Mouse (Mus musculus) midbrain, embryonic 16.5 days (tissue): Measurements from ENCODE around the gene Col4a1. TPM values are rescaled to one million over a fixed set of nuclear protein-coding genes. Genes with fewer than 3 reads are reported as not detected.

ENCODE experiments used
- ATAC-seq: fragments of 200-750 bp; cut with Nextera tagmentation; 2 replicates; pipeline ENCODE4 v1.8.0; 2017; ENCODE audit warnings: moderate TSS enrichment
- H3K27ac ChIP-seq: fragments of 300-500 bp; sonication (generic); 2 replicates; pipeline ENCODE4 v1.5.1; 2014; ENCODE audit warnings: mild to moderate bottlenecking, low read length, mixed read lengths
- H3K27me3 ChIP-seq: fragments of 300-500 bp; sonication (generic); 2 replicates; pipeline ENCODE4 v1.6.1; 2014; ENCODE audit warnings: low read depth, low read length, mixed read lengths; ENCODE audit not compliant: control insufficient read depth, insufficient read depth
- H3K36me3 ChIP-seq: fragments of 300-500 bp; sonication (generic); 2 replicates; pipeline ENCODE4 v1.6.1; 2014; ENCODE audit warnings: mild to moderate bottlenecking, low read length, moderate library complexity, mixed read lengths; ENCODE audit not compliant: control insufficient read depth, insufficient read depth
- H3K4me1 ChIP-seq: fragments of 300-500 bp; sonication (generic); 2 replicates; pipeline ENCODE4 v1.6.1; 2014; ENCODE audit warnings: mild to moderate bottlenecking, low read length, mixed read lengths; ENCODE audit not compliant: control insufficient read depth, insufficient read depth
- H3K4me2 ChIP-seq: fragments of 300-500 bp; sonication (generic); 2 replicates; pipeline ENCODE4 v1.6.1; 2014; ENCODE audit warnings: mild to moderate bottlenecking, low read length, mixed read lengths
- H3K4me3 ChIP-seq: fragments of 300-500 bp; sonication (generic); 2 replicates; pipeline ENCODE4 v1.5.1; 2014; ENCODE audit warnings: low read depth, mild to moderate bottlenecking, low read length, moderate library complexity, mixed read lengths
- H3K9ac ChIP-seq: fragments of 300-500 bp; sonication (generic); 2 replicates; pipeline ENCODE4 v1.6.1; 2014; ENCODE audit warnings: low read depth, low read length, mixed read lengths
- H3K9me3 ChIP-seq: fragments of 300-500 bp; sonication (generic); replicated peaks from 2 replicates; pipeline ENCODE4 v1.6.1; 2014; ENCODE audit warnings: mild to moderate bottlenecking, low read length, mixed read lengths; ENCODE audit not compliant: control insufficient read depth, poor library complexity, severe bottlenecking
- WGBS: fragments of 180-500 bp; shearing (Covaris S2); extraction: QIAGEN DNeasy Blood & Tissue Kit; methylation state at CpG from one replicate; pipeline ENCODE4 v1.1.7; 2014; 5-methylcytosine and 5-hydroxymethylcytosine counted together
- polyA plus RNA-seq: library from polyadenylated mRNA; unstranded; fragments of >200 nt; fragmentation: Nextera tagmentation; extraction: Ambion mirVana; gene quantifications from 2 replicates; pipeline ENCODE4 v1.2.1, GENCODE M21; 2015

Col4a1 gene
- polyA plus RNA-seq, 1 experiment from 2014 or later = 73.6 TPM

GRCm38 (mm10) chr8:11156319-11156692, 156.3 kb downstream of the Col4a1 start:
- H3K36me3 ChIP-seq = no peaks in the 10 kb centered on the region
- no peak overlapping the region for H3K27ac ChIP-seq
- H3K4me2 ChIP-seq = no peak overlapping the region
- no peak overlapping the region for H3K9ac ChIP-seq
- no peaks in the 10 kb centered on the region for H3K9me3 ChIP-seq
- no peak for ATAC-seq
- no peaks in the 10 kb centered on the region for H3K27me3 ChIP-seq
- no peak overlapping the region for H3K4me3 ChIP-seq
- no peaks in the 10 kb centered on the region for H3K4me1 ChIP-seq
- WGBS = 93% methylated on average over 2 of the region's 2 CpGs

- Histone ChIP-seq H3K27ac (no peak overlapping the region), H3K4me2 (no peak overlapping the region), H3K4me1 (no peaks in the 10 kb centered on the region), H3K4me3 (no peak overlapping the region), H3K36me3 (no peaks in the 10 kb centered on the region), H3K27me3 (no peaks in the 10 kb centered on the region), H3K9ac (no peak overlapping the region), H3K9me3 (no peaks in the 10 kb centered on the region)
- no peak for ATAC-seq
- 88% methylated on average over 9 of the region's 9 CpGs for WGBS
These were observed 156.9 kb downstream of the Col4a1 start for GRCm38 (mm10) chr8:11155579-11156318.

GRCm38 (mm10) chr8:11150268-11150667, 162.4 kb downstream of the Col4a1 start:
- Histone ChIP-seq H3K27ac (no peak overlapping the region), H3K27me3 (no peaks in the 10 kb centered on the region), H3K9ac (no peak overlapping the region), H3K4me2 (no peak overlapping the region), H3K4me1 (no peaks in the 10 kb centered on the region), H3K36me3 (no peaks in the 10 kb centered on the region), H3K9me3 (no peaks in the 10 kb centered on the region), H3K4me3 (no peak overlapping the region)
- ATAC-seq = no peak
- WGBS = 92% methylated on average over 3 of the region's 3 CpGs

- H3K27ac ChIP-seq = no peak overlapping the region
- H3K36me3 ChIP-seq = no peaks in the 10 kb centered on the region
- 93% methylated on average over 9 of the region's 9 CpGs for WGBS
These were observed 163.3 kb downstream of the Col4a1 start for GRCm38 (mm10) chr8:11149201-11149810.

GRCm38 (mm10) chr8:11148797-11149196, 163.8 kb downstream of the Col4a1 start:
- no peaks in the 10 kb centered on the region for H3K9me3 ChIP-seq
- no peak overlapping the region for H3K4me3 ChIP-seq
- no peaks in the 10 kb centered on the region for H3K4me1 ChIP-seq
- H3K4me2 ChIP-seq = no peak overlapping the region
- no peak for ATAC-seq
- 93% methylated on average over 8 of the region's 8 CpGs for WGBS
- H3K9ac ChIP-seq = no peak overlapping the region
- H3K36me3 ChIP-seq = no peaks in the 10 kb centered on the region
- H3K27ac ChIP-seq = no peak overlapping the region
- no peaks in the 10 kb centered on the region for H3K27me3 ChIP-seq

More at GRCm38 (mm10) chr8:11149201-11149810, 163.3 kb downstream of the Col4a1 start:
- Histone ChIP-seq H3K4me3 (no peak overlapping the region), H3K9me3 (no peaks in the 10 kb centered on the region), H3K4me2 (no peak overlapping the region), H3K4me1 (no peaks in the 10 kb centered on the region), H3K9ac (no peak overlapping the region), H3K27me3 (no peaks in the 10 kb centered on the region)
- ATAC-seq = no peak

Other genes with a start within 250 kb of the Col4a1 start
- 33.8 and 37.8 TPM in 2 replicates for gene Col4a2, start within 50 bp of the Col4a1 start, polyA plus RNA-seq
- 0.53 and 0.77 TPM in 2 replicates for gene Rab20, start 165.9 kb upstream of the Col4a1 start, polyA plus RNA-seq
- gene Naxd, start 184.7 kb upstream of the Col4a1 start, polyA plus RNA-seq = 129 and 132 TPM in 2 replicates
- gene Cars2, start 238.0 kb upstream of the Col4a1 start, polyA plus RNA-seq = 21.8 and 22.4 TPM in 2 replicates
- gene Ing1, start 242.7 kb upstream of the Col4a1 start, polyA plus RNA-seq = 39.3 and 42.4 TPM in 2 replicates